In genomic region chr2:173203726-173204125, GRCm38 (mm10) we compare ENCODE assay signal across 28 mouse cellular contexts. TPM values are rescaled to one million over a fixed set of nuclear protein-coding genes. Genes with fewer than 3 reads are reported as not detected.
A peak's percentile ranks its signal among the peaks of the same experiment; 100 is the strongest.
DNase-seq lines count a peak whose midpoint lies in the region; ATAC-seq lines count a peak whose summit lies in the region.
"Had no signal": no experiment of that assay in that cellular context is flagged by ENCODE, and none has a peak within 500 bp of the region (broad histone marks: within the 10 kb centered on the region; RNA-seq: fewer than 3 reads in every experiment).

No protein-coding gene starts in this region.

- no peaks in the 10 kb centered on the region for H3K9me3 ChIP-seq in forebrain, embryonic 10.5 days
- no peaks in the 10 kb centered on the region for H3K9me3 ChIP-seq in forebrain, embryonic 16.5 days (ENCODE audit: control insufficient read depth, low read length)
- no peaks in the 10 kb centered on the region for H3K9me3 ChIP-seq in heart, embryonic 10.5 days
- H3K9me3 ChIP-seq in embryonic facial prominence, embryonic 10.5 days = no peaks in the 10 kb centered on the region
- H3K9me3 ChIP-seq: forebrain, embryonic 12.5 days; heart, embryonic 13.5 days; hindbrain, embryonic 10.5 days had no signal

- H3K9ac ChIP-seq in forebrain, embryonic 16.5 days (replicated peaks; ENCODE audit: low read depth, low read length) = no peak overlapping the region
- H3K9ac ChIP-seq: forebrain, embryonic 12.5 days; forebrain, postnatal 0 days; heart, embryonic 13.5 days; hindbrain, embryonic 13.5 days had no signal

- WGBS in forebrain, embryonic 10.5 days = 81% methylated on average over 3 of the region's 3 CpGs
- 88% methylated on average over 3 of the region's 3 CpGs for WGBS in forebrain, embryonic 16.5 days
- 83% methylated on average over 3 of the region's 3 CpGs for WGBS in heart, embryonic 10.5 days
- 86% methylated on average over 3 of the region's 3 CpGs for WGBS in embryonic facial prominence, embryonic 10.5 days

- no peak overlapping the region for H3K4me3 ChIP-seq in forebrain, embryonic 10.5 days
- H3K4me3 ChIP-seq in forebrain, embryonic 16.5 days (replicated peaks; ENCODE audit: low read length) = no peak overlapping the region
- H3K4me3 ChIP-seq in heart, embryonic 10.5 days = no peak overlapping the region
- no peak overlapping the region for H3K4me3 ChIP-seq in embryonic facial prominence, embryonic 10.5 days
- H3K4me3 ChIP-seq: forebrain, embryonic 12.5 days; gastrocnemius, adult 2 months; heart, embryonic 13.5 days; hindbrain, embryonic 10.5 days; hindbrain, embryonic 13.5 days had no signal

- no peaks in the 10 kb centered on the region for H3K36me3 ChIP-seq in forebrain, embryonic 10.5 days (replicated peaks)
- no peaks in the 10 kb centered on the region for H3K36me3 ChIP-seq in forebrain, embryonic 16.5 days (ENCODE audit: control insufficient read depth, insufficient read depth)
- H3K36me3 ChIP-seq in heart, embryonic 10.5 days = no peaks in the 10 kb centered on the region
- no peaks in the 10 kb centered on the region for H3K36me3 ChIP-seq in embryonic facial prominence, embryonic 10.5 days (replicated peaks)
- H3K36me3 ChIP-seq: forebrain, embryonic 12.5 days; heart, embryonic 13.5 days; hindbrain, embryonic 10.5 days; hindbrain, embryonic 13.5 days had no signal

- DNase-seq in forebrain, embryonic 10.5 days (ENCODE audit: extremely low spot score, low spot score) = peak; percentile 11
- DNase-seq in heart, embryonic 10.5 days (ENCODE audit: low spot score) = peak; percentile 66
- DNase-seq in heart, postnatal 14 days = no peak
- peak; percentile 9 to 55 for DNase-seq in spleen, postnatal 4 days (ENCODE audit: low spot score in 2 of 2)
- no peak for DNase-seq in spleen, adult 12 weeks (ENCODE audit: low spot score)
- DNase-seq in embryonic facial prominence, embryonic 10.5 days (ENCODE audit: low spot score) = peak; percentile 6
- DNase-seq in lung, postnatal 14 days = no peak
- DNase-seq: adrenal gland, adult 8-10 months; adrenal gland, postnatal 25 days; cerebellum, adult 11-12 months; cerebellum, adult 8-10 months; cerebellum, postnatal 10 days; cerebellum, postnatal 36 days; embryo, embryonic 11 days; forebrain, postnatal 0 days; gastrocnemius, adult 2 months; gastrocnemius, postnatal 14 days; heart, adult 18-20 months; heart, postnatal 36 days had no signal

- H3K27ac ChIP-seq in forebrain, embryonic 10.5 days = no peak overlapping the region; the same call in 1 of the 2 replicates
- no peak overlapping the region for H3K27ac ChIP-seq in forebrain, embryonic 16.5 days (ENCODE audit: low read length)
- no peak overlapping the region for H3K27ac ChIP-seq in heart, embryonic 10.5 days
- no peak overlapping the region for H3K27ac ChIP-seq in embryonic facial prominence, embryonic 10.5 days (replicated peaks)
- H3K27ac ChIP-seq: forebrain, embryonic 12.5 days; gastrocnemius, adult 2 months; heart, embryonic 13.5 days; hindbrain, embryonic 10.5 days had no signal

- ATAC-seq in forebrain, embryonic 16.5 days = no peak
- ATAC-seq: activated CD4-positive, CD25-positive, alpha-beta regulatory T cell, adult 4 months; forebrain, postnatal 0 days; hindbrain, embryonic 16.5 days had no signal

- intact Hi-C loops in heart, postnatal 14 days (cut with DNase I) = no loop called here

- no peak overlapping the region for H3K4me2 ChIP-seq in forebrain, embryonic 16.5 days (ENCODE audit: low read length)
- H3K4me2 ChIP-seq: forebrain, embryonic 12.5 days; heart, embryonic 13.5 days; hindbrain, embryonic 13.5 days had no signal

- no peaks in the 10 kb centered on the region for H3K27me3 ChIP-seq in forebrain, embryonic 10.5 days (ENCODE audit: poor library complexity, severe bottlenecking)
- no peaks in the 10 kb centered on the region for H3K27me3 ChIP-seq in forebrain, embryonic 16.5 days (replicated peaks; ENCODE audit: control insufficient read depth, insufficient read depth, low read length)
- 0 out of 2 replicates have a peak, but pooled peaks cover 4% of the 10 kb centered on the region for H3K27me3 ChIP-seq in heart, embryonic 10.5 days (ENCODE audit: insufficient read depth, poor library complexity, severe bottlenecking)
- H3K27me3 ChIP-seq in embryonic facial prominence, embryonic 10.5 days (replicated peaks; ENCODE audit: low read depth, poor library complexity, severe bottlenecking) = no peaks in the 10 kb centered on the region
- H3K27me3 ChIP-seq: forebrain, embryonic 12.5 days; hindbrain, embryonic 13.5 days had no signal

- peaks cover 5% of the 10 kb centered on the region; the same call in 1 of the 2 replicates for H3K4me1 ChIP-seq in forebrain, embryonic 10.5 days
- no peaks in the 10 kb centered on the region for H3K4me1 ChIP-seq in forebrain, embryonic 16.5 days (replicated peaks; ENCODE audit: control insufficient read depth, insufficient read depth, low read length)
- H3K4me1 ChIP-seq in heart, embryonic 10.5 days = no peaks in the 10 kb centered on the region
- H3K4me1 ChIP-seq in embryonic facial prominence, embryonic 10.5 days = peaks cover 7% of the 10 kb centered on the region; the same call in 1 of the 2 replicates
- H3K4me1 ChIP-seq: forebrain, embryonic 12.5 days; heart, embryonic 13.5 days; hindbrain, embryonic 10.5 days; hindbrain, embryonic 13.5 days had no signal

RNA-seq across cellular contexts. Expression of gene Zbp1, which starts 15.0 kb away (rescaled TPM):
- polyA plus RNA-seq in forebrain, embryonic 10.5 days (2016; fragmentation: Nextera tagmentation; extraction: Ambion mirVana) = not detected in 2 replicates
- polyA plus RNA-seq in forebrain, embryonic 16.5 days (2015; fragmentation: Nextera tagmentation; extraction: Ambion mirVana) = not detected in 2 replicates
- polyA plus RNA-seq in heart, embryonic 10.5 days (2016; fragmentation: Nextera tagmentation; extraction: Ambion mirVana) = not detected in 2 replicates
- under 1 TPM; 0.31 to 0.44 TPM for total RNA-seq in heart, postnatal 14 days (2021)
- polyA plus RNA-seq in embryonic facial prominence, embryonic 10.5 days (2016; fragmentation: Nextera tagmentation; extraction: Ambion mirVana) = not detected in 2 replicates
- total RNA-seq: gastrocnemius, adult 2 months; gastrocnemius, postnatal 14 days had no signal
- polyA plus RNA-seq: embryonic facial prominence, embryonic 11.5 days; hindbrain, embryonic 16.5 days had no signal

RNA-seq across cellular contexts. Expression of gene Pck1, which starts 50.9 kb away (rescaled TPM):
- polyA plus RNA-seq in forebrain, embryonic 10.5 days (2016; fragmentation: Nextera tagmentation; extraction: Ambion mirVana) = not detected in 2 replicates
- not detected in 2 replicates for polyA plus RNA-seq in forebrain, embryonic 16.5 days (2015; fragmentation: Nextera tagmentation; extraction: Ambion mirVana)
- not detected in 2 replicates for polyA plus RNA-seq in heart, embryonic 10.5 days (2016; fragmentation: Nextera tagmentation; extraction: Ambion mirVana)
- total RNA-seq in heart, postnatal 14 days (2021) = 10 to 100 TPM in 1 of 2 experiments, 1 to 10 TPM in 1; 7.2 to 42.3 TPM
- not detected in 2 replicates for polyA plus RNA-seq in embryonic facial prominence, embryonic 10.5 days (2016; fragmentation: Nextera tagmentation; extraction: Ambion mirVana)
- total RNA-seq: forebrain, postnatal 0 days had no signal
- polyA plus RNA-seq: activated CD4-positive, CD25-positive, alpha-beta regulatory T cell, adult 4 months; brain, embryonic 14.5 days; embryonic facial prominence, embryonic 11.5 days; forebrain, embryonic 12.5 days; forebrain, postnatal 0 days; hindbrain, embryonic 10.5 days; hindbrain, embryonic 13.5 days; hindbrain, embryonic 16.5 days had no signal

Comparison
In these comparisons a context has a peak if more than half of its experiments do, and no peak if none do; other contexts are left out.
1. DNase-seq: peak in forebrain, embryonic 10.5 days (single experiment), heart, embryonic 10.5 days (single experiment), spleen, postnatal 4 days (2 of 2) and embryonic facial prominence, embryonic 10.5 days (single experiment); none in heart, postnatal 14 days (0 of 2), spleen, adult 12 weeks (single experiment) and lung, postnatal 14 days (single experiment).